Mouse (Mus musculus) adrenal gland (tissue): ENCODE measurements around the gene Cebpa.

ENCODE experiments used
- intact Hi-C: fragments of 180-260 bp; cut with DNase I; formaldehyde crosslinking; loops from one replicate; pipeline ENCODE4 v1.15.1; 2025

The Cebpa gene

DNA sequence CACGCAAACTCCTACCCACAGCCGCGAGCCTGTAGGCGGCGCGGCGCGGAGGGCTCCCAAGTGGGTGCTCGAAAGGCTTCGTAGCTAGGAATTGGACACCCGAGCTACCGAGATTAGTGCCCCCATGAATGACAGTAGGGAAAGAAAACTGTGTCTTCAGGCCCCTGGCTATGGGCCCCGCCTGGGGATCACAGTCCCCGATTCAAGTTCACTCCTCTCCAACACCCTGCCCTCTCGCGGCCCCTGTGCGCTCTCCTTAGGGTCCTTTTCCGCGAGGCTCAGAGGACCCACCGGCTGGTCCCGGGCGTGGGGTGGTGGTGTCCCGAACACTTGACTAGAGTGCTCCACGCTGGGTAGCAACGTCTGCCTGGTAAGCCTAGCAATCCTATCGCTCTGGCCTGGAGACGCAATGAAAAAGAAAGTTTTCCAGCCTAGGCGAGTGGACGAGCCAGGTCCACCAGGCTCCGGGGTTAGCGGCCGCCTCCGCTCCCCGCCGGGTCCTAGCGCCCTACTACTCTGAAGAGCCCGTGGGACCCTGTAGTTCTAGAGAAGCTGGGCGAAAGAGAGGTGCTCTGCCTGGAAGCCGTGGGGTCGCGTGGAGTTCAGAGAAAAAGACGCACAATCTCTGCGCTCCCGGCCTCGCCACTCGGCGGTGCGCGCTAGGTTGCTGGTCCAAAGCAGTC is 853 bp upstream of the Cebpa start:
- intact Hi-C loops = loop anchor here (2.0 to 5.0 kb wide), 3 partner anchors 36 to 91 kb away; no protein-coding TSS in a partner anchor

DNA sequence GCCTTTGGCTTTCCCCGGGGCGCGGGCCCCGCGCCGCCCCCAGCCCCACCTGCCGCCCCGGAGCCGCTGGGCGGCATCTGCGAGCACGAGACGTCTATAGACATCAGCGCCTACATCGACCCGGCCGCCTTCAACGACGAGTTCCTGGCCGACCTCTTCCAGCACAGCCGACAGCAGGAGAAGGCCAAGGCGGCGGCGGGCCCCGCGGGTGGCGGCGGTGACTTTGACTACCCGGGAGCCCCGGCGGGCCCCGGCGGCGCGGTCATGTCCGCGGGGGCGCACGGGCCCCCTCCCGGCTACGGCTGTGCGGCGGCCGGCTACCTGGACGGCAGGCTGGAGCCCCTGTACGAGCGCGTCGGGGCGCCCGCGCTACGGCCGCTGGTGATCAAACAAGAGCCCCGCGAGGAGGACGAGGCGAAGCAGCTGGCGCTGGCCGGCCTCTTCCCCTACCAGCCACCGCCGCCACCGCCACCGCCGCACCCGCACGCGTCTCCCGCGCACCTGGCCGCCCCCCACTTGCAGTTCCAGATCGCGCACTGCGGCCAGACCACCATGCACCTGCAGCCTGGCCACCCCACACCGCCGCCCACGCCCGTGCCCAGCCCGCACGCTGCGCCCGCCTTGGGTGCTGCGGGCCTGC is 533 bp downstream of the Cebpa start:
- intact Hi-C loops = loop anchor here (2.0 to 5.0 kb wide), 3 partner anchors 37 to 92 kb away; no protein-coding TSS in a partner anchor

DNA sequence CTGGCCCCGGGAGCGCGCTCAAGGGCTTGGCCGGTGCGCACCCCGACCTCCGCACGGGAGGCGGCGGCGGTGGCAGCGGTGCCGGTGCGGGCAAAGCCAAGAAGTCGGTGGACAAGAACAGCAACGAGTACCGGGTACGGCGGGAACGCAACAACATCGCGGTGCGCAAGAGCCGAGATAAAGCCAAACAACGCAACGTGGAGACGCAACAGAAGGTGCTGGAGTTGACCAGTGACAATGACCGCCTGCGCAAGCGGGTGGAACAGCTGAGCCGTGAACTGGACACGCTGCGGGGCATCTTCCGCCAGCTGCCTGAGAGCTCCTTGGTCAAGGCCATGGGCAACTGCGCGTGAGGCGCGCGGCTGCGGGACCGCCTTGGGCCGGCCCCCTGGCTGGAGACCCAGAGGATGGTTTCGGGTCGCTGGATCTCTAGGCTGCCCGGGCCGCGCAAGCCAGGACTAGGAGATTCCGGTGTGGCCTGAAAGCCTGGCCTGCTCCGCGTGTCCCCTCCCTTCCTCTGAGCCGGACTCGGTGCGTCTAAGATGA is 1.1 kb downstream of the Cebpa start:
- intact Hi-C loops = no loop called here

DNA sequence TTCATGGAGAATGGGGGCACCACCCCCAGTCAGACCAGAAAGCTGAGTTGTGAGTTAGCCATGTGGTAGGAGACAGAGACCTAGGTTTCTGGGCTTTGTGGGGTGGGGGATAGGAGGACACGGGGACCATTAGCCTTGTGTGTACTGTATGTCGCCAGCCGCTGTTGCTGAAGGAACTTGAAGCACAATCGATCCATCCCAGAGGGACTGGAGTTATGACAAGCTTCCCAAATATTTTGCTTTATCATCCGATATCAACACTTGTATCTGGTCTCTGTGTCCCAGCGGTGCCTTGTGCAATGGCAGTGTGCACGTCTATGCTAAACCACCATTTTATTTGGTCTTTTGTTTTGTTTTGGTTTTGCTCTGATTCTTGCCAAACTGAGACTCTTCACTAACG is 2.1 kb downstream of the Cebpa start:
- intact Hi-C loops = no loop called here

DNA sequence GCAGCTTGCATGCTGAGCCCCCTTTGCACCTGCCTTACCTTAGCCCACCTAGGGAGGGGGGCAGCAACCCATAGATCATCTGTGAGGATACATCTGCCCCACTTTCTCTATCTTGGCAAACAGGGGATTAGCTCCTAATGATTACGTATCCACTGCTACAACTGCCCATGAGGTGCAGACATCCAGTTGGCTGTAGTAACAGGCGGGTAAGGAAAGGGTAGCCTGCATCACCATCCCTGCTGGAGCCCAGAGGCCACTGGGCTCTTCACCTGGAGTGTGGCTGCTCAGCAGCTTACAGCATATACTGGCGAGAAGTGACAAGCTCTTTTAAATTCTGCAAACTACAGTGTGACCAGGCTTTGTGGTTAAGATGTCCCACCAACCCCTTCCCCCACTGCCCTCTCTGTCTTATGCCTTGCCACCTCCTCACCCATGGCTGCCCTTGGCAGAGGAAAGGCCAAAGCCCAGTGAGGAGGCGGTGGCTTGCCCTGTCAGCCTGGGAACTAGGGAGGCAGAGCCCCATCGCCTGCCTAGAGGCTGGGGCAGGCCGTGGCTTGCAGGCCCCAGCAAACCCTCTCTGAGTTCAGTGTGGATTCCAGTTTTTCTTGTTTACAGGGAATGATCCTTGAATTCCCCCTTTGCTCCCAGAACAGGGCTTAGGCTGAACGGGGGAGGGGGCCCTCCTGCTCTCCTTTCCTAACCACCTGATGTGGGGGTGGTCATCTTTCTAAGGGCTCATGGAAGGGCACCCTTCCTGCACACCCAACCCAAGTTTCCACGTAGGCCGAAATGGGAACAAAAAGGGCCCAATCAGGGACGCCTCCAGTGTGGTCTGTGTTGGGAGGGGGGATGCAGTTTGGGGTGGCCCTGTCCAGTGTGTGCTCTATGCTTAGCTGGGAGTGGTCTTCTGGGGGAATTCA is 3.6 kb downstream of the Cebpa start:
- intact Hi-C loops = no loop called here

DNA sequence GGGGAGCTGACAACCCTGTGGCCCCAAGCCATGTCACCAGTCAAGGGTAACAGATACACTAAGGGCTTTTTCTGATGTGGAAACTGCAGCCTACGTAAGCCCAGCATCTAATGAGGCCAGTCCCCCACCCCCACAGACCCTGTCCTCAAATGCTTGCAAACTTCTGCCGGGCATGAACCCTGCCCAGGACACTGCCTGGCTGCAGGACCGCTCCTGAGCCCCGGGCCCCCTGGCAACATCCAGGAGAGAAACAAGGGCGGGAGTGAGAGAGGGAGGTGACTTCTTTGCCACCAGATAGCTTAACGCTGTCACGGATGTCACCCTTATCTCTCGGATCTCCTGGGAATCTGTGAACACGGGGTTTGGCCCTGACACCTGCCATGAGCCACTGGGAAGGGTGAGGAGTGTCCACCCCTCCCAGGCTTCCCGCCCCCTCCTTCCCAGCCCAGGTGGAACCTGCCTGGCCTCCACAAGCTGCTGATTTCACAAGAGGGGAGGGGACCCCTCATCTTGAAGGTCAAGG is 4.4 kb downstream of the Cebpa start:
- intact Hi-C loops = no loop called here

DNA sequence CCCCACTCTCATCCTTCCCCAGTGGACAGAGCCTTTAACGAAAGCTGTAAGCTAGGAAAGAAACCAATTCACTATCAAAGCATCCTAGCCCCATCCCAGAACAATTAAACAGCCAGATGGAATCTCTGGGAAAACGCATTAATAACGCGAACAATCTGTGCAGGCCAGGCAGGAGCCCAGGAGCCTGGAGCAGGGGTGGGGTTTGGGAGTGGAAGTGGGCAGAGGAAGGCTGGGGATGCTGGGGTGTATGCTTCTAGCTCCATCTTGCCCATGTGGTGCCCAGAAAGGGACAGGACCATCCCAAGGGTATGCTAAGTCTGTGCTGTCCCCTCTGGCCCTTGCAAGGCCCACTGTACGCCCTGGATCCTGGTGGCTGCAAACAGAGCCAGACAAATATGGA is 5.1 kb downstream of the Cebpa start:
- intact Hi-C loops = no loop called here

DNA sequence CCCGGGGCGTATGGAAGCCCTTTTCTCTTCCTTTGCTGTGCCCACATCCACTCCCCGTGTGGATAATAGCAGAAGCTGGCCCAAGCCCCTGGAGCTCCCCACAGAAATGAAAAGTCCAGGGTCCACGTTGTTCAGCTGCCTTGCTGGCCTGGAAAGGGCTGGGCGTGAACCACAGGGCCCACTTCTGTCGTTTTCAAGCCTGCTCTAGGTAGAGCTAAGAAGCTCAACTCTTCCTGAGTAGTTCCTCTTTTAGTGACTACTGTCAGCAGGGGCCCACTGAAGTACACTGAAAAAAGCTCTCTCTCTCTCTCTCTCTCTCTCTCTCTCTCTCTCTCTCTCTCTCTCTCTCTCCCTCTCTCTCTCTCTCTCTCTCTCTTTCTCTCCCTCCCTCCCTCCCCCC is 5.7 kb downstream of the Cebpa start:
- intact Hi-C loops = no loop called here

DNA sequence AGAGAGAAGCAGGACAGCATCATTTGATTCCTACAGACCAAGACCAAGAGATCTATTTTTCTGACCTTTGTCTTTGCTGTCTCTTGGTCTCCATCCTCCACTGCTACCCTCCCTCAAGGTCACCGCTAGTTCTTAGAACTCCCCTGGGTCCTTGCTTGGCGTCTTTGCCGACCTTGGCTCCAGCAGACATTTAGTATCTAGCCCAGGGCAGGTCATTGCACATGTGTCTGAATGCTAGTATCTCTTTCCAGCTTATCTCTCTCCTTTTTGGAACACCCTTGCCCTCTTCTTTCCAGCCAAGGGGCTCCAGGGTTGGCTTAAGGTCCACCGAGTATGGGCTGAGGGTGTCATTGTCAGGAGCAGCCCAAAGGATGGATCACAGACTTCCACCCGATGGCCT is 6.9 kb downstream of the Cebpa start:
- intact Hi-C loops = no loop called here

DNA sequence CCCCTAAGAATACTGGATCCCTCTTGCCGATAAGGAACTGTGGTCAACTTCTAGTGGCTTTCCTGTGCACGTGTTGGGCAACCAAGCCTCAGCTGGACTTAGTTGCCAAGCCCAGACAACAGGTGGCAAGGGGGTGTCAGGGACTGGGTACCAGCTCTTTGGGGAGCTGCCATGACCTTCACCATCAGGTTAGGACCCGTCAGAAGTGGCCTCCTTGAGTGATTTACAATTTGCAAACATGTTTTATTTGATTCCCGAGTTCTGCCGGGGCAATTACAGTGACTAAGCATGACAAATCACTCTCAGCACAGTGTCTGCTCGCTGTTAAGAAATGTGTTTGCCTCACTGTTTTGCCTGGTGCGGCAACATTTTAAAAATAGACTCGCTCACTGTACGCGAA is 7.9 kb downstream of the Cebpa start:
- intact Hi-C loops = no loop called here

DNA sequence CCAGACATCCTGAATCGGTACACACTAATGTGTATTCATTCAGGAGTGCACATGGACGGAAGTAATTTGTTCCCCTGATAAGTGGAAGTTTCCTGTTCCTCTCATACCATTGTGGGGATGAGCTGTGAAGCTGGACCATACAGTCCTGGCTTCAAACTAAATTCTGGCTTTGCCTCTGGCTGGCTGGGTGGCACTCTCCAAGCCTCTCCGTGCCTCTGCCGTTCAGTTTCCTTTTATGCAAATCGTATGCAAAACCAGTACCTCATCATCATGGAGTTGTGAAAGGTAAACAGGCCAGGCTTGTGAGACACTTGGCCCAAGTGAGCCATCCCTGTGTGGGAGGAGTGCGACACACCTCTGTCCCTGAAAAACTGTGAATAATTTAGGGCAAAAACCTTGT is 8.6 kb downstream of the Cebpa start:
- intact Hi-C loops = no loop called here

DNA sequence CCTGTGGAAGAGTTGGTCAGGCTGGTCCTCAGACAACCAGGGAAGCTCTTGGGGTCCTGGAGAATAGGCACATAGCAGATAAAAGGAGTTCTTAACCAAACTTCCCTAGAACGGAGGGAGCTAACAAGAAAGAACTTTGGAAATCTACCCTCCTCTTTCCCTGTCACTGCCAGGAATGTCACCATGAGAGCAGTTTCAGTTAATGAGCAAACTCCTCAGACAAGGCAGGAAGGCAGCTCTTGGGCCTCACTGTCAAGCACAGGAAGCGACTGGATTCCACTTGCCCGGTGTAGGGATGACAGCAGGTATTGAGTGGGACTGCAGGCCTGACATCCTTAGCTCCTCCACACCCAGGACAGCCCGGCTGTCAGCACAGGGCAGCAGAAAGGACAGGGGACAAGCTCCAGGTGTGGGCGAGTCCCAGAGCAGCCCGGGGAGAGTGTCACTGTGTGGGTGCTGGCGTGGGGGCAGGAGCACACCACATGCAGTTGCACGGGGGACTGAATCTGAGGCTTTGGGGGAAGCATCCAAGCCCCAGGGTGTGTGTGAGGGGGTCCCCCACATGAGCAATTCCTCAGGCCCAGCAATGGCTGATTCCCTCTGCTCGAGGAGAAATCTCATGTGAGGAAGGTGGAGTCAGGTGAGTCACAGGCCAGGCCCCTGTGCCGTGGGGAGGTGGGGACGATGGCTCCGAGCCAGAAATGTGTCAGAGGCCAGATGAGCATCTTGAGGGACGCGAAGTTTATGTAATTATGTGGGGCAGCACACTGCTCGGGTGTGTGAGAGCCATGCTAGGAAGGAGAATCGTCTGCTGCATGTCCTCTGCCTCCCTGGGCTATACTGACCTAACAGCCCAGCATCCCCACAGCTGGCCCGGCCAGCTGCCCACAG is 9.8 kb downstream of the Cebpa start:
- intact Hi-C loops = no loop called here

DNA sequence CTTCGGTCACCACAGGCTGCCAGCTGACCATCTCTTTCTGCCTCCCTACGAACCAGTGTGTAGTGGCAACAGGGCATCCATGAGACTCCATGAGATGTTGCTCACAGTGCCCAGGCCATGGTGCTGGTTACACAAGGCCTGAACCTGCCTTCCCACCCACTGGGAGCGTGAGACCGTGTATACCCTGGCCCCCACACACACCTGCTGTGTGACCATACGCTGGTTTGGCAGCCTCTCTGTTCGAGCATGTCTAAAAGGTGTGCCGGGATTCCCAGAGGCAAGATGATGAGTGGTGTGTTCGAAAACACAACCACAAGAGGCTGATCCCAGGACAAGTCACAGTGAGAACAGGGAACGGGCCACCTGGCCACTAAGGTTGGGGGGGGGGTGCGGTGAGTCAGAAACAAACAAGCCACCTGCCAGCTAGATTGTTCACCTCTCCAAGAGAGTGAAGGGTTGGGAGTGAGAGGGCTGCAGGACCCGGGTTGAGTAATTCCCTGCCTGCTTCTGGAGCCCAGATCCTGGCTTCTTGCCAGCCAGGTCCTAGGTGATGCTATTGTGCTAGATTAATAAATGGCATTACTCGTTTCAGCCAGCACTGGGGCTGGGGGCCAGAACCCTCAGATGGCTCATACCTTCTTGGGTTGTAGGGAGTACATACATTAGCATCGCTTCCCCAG is 11.1 kb downstream of the Cebpa start:
- intact Hi-C loops = no loop called here

DNA sequence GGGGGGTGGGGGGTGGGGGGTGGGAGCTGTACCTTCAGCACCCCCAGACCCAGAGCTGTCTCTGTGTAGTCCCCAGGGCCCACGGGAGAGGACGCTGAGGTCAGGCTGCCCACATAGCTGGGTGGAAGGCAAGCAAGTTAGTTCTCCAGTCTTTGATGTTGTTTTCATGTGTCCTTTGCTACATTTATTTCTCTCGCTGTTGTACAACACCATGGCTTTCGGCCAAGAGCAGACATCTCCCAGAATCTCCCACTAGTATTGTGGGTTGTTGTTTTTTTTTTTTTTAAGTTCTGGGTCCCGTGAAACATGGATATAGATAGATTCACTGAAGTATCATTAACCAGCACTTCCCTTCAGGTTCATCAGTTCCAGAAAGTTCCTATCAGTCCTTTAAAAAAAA is 11.8 kb downstream of the Cebpa start:
- intact Hi-C loops = no loop called here

DNA sequence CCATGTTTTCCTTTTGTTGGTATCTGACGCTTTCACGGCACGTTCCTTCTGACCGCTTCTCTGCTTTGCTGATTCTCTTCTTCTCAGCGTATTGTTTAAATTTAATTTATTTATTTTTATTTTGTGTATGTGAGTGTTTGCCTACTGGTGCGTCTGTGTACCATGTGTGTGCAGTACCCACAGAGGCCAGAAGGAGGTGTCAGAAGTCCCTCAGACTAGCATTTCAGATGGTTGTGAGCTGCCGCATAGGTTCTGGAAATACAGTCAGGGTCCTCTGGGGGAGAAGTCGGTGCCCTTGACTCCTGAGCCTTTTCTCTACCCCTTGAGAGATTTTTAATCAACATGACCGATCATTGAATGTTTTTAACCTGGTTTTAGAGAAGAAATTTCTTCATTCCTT is 12.5 kb downstream of the Cebpa start:
- intact Hi-C loops = no loop called here

DNA sequence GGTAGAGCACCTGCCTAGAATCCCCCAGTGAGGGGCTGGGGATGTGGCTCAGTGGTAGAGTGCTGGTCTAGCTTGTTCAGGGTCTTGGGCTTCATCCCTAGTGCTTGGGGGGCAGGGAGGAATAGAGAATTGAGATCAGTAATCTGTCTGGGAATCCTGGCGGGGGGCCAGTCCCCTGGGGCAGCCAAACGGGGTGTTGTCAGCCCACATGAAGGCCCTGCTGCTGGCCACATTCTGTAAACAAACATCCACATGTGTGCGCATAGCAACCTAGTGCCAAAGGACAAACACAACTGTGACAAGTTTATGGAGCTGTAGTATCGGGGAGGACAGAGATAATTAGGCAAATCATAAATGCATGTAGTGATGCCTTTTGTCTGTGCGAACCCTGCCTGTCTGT is 15.5 kb downstream of the Cebpa start:
- intact Hi-C loops = no loop called here

DNA sequence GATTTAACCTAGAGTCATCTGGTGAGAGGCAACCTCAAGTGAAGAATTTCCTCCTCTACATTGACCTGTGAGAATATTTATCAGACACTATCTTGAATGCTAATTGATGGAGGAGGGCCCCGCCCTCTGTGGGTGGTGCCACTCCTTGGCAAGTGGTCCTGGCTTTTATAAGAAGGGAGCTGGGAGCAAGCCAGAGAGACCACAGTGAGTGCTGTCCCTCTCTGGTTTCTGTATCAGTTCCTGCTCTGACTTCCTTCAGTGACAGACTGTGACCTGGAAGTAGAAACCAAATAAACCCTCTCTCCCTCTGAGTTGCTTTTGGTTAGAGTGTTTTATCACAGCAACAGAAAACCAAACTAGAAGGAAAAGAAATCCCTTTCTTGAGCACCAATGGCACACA is 18.4 kb downstream of the Cebpa start:
- intact Hi-C loops = no loop called here

DNA sequence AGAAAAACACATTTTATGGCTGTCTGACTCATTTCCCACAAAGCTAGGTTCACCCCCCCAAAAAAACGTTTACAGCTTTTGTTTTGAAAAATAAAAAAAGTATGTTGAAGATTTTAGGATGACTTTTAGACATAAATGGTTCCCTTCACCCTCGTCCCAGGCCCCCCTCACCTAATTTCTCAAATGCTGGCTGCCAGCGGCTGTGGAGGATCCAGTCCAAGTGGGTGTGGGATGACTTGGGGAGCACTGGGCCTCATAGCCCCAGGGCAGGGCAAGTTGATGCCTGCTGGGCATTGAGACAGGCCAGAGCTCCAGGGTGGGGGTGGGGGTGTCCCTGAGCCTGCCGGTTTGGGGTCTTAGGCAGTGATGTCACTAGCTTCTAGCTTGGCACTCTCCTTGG is 19.4 kb downstream of the Cebpa start:
- intact Hi-C loops = no loop called here

DNA sequence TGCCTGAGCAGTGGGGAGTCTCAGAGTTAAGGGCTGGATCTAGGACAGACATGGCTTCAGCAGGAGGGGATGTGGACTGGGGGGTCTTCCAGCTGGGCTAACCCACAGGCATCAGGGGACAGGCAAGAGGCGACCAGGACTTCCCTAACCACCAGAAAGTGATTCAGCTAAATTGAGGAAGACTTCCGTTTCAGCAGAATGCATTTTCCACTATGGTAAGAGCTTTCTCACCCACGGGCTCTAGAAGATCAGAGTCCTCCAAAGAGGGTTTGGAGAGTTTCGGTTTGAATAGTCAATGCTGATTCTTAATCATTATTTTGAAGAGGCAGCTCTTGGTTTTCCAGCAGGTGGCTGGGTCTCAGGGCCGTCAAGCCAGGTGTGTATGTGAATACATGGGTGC is 20.8 kb downstream of the Cebpa start:
- intact Hi-C loops = no loop called here

DNA sequence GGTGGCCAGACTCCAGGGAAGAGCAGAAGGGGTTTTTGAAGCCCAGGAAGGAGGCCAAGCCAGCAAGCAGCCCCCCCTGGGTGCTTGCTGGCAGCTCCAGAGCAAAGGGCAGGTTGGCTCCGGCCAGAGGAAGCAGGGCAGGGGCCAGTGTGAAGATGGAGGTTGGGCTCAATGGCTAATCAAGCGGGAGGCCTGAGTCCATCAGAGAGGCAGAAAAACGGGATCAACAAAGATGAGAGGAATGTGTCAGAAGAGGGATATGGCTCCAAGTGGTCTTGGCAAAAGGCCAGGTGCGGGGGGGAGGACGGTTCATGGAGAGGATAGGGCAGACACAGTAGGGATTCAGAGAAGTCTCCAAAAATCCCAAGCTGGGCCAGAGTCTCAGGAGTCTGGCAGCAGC is 22.4 kb downstream of the Cebpa start:
- intact Hi-C loops = no loop called here
